Mouse (Mus musculus): Measurements from ENCODE around the gene Chl1.

DNA sequence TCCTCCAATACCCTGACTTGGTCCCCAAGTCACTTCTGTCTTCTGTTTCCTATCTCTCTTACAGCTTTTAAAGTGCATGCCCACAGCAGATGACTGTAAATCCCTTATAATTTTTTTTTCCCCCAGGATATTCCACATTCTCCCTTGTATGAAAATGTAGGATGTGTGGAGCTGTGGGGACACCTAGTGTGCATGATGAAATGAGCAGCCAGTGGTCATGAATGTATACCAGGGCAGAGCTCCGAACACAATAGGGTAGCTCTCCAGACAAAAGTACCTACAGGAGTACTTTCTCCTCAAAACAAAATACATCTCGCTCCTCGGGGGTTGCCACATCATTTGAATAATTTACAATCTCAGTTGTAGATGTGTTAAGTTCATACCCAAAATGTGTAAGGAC lies 232.4 kb downstream of the Chl1 start:
- no peak for TF ChIP-seq CTCF (IDR thresholded peaks at IDR 0.05; ENCODE audit: insufficient read depth, low read length)
- TF ChIP-seq POLR2A (IDR thresholded peaks at IDR 0.05; ENCODE audit: borderline replicate concordance, extremely low read depth, low read depth, low read length): no peak
